Mouse (Mus musculus) retina, adult 2 months (tissue): Measurements from ENCODE around the gene Dock6.
"Not testable (repeated sequence)": the region's sequence is repeated elsewhere in the genome, so short reads cannot be mapped to it uniquely, and the experiment has no call there.

Source experiments
- DNase-seq: peaks from one replicate; pipeline ENCODE4 v3.0.0-alpha.2; 2012; ENCODE audit warnings: low read depth, low spot score

The Dock6 gene

GRCm38 (mm10) chr9:21781657-21782468 lies 70.6 kb downstream of the Dock6 start:
- no peak for DNase-seq

- no peak for DNase-seq
These were observed 74.7 kb downstream of the Dock6 start for GRCm38 (mm10) chr9:21777726-21778125.

- no peak for DNase-seq
These were observed 78.1 kb downstream of the Dock6 start for GRCm38 (mm10) chr9:21774353-21774752.

- not testable (repeated sequence) for DNase-seq
These were observed 79.0 kb downstream of the Dock6 start for GRCm38 (mm10) chr9:21773396-21773795.

- no peak for DNase-seq
These were observed 82.8 kb downstream of the Dock6 start for GRCm38 (mm10) chr9:21769558-21770183.

GRCm38 (mm10) chr9:21768511-21769411 lies 83.7 kb downstream of the Dock6 start:
- DNase-seq = no peak

- no peak for DNase-seq
These were observed 84.5 kb downstream of the Dock6 start for GRCm38 (mm10) chr9:21767896-21768295.

GRCm38 (mm10) chr9:21764084-21764999 lies 88.1 kb downstream of the Dock6 start:
- DNase-seq = no peak

GRCm38 (mm10) chr9:21762135-21762534 lies 90.3 kb downstream of the Dock6 start:
- no peak for DNase-seq

GRCm38 (mm10) chr9:21760155-21761088 lies 92.0 kb downstream of the Dock6 start, which contains the start of gene Spc24:
Gene Spc24, minus strand, starts transcription at chr9:21760303.
- peak; percentile 95 for DNase-seq

- no peak for DNase-seq
These were observed 92.7 kb downstream of the Dock6 start for GRCm38 (mm10) chr9:21759718-21760117.

GRCm38 (mm10) chr9:21758576-21759529 lies 93.6 kb downstream of the Dock6 start:
- no peak for DNase-seq

GRCm38 (mm10) chr9:21754516-21755321 lies 97.7 kb downstream of the Dock6 start:
- DNase-seq = no peak

- DNase-seq = no peak
These were observed 98.4 kb downstream of the Dock6 start for GRCm38 (mm10) chr9:21754003-21754402.

GRCm38 (mm10) chr9:21752252-21752792 lies 100.1 kb downstream of the Dock6 start:
- DNase-seq = no peak

GRCm38 (mm10) chr9:21751347-21751746 lies 101.1 kb downstream of the Dock6 start:
- DNase-seq = no peak

- DNase-seq = no peak
These were observed 102.1 kb downstream of the Dock6 start for GRCm38 (mm10) chr9:21750370-21750769.
